Comparison of ENCODE assay signal across 16 mouse cellular contexts in genomic region chr6:91288961-91289360, GRCm38 (mm10).
"Had no signal": no experiment of that assay in that cellular context is flagged by ENCODE, and none has a peak within 500 bp of the region (broad histone marks: within the 10 kb centered on the region; RNA-seq: fewer than 3 reads in every experiment).

No protein-coding gene starts in this region.

- H3K9ac ChIP-seq: liver, postnatal 0 days; lung, embryonic 15.5 days; midbrain, embryonic 13.5 days; neural tube, embryonic 12.5 days; stomach, embryonic 15.5 days had no signal

- ATAC-seq: liver, postnatal 0 days; lung, postnatal 0 days; midbrain, embryonic 13.5 days had no signal

- DNase-seq: liver, postnatal 0 days; lung, adult 2 months; lung, postnatal 14 days; lung, postnatal 36 days; right cerebral cortex, postnatal 14 days; thymus, adult 2 months; thymus, postnatal 25 days; thymus, postnatal 4 days had no signal

- H3K9me3 ChIP-seq: lung, embryonic 15.5 days; megakaryocyte, embryonic 14.5 days; midbrain, embryonic 13.5 days; neural tube, embryonic 12.5 days; stomach, embryonic 15.5 days had no signal

- H3K4me2 ChIP-seq: lung, embryonic 15.5 days; midbrain, embryonic 13.5 days; neural tube, embryonic 12.5 days; stomach, embryonic 15.5 days had no signal

- H3K36me3 ChIP-seq: lung, embryonic 15.5 days; midbrain, embryonic 13.5 days; neural tube, embryonic 12.5 days; stomach, embryonic 15.5 days had no signal

- H3K27ac ChIP-seq: lung, embryonic 15.5 days; macrophage; midbrain, embryonic 13.5 days; neural tube, embryonic 12.5 days; stomach, embryonic 15.5 days; stomach, postnatal 0 days had no signal

- H3K4me3 ChIP-seq: lung, embryonic 15.5 days; megakaryocyte, embryonic 14.5 days; midbrain, embryonic 13.5 days; neural tube, embryonic 12.5 days; stomach, embryonic 15.5 days had no signal
